Mouse (Mus musculus) adrenal gland, postnatal 10 days (tissue): Measurements from ENCODE around the gene Rac1. TPM values are rescaled to one million over a fixed set of nuclear protein-coding genes. Genes with fewer than 3 reads are reported as not detected.
A peak's percentile ranks its signal among the peaks of the same experiment; 100 is the strongest.
"Not testable (repeated sequence)": the region's sequence is repeated elsewhere in the genome, so short reads cannot be mapped to it uniquely, and the experiment has no call there.

Source experiments
- DNase-seq: peaks from one replicate; pipeline ENCODE4 v3.0.0; 2021; ENCODE audit warnings: mixed read lengths
- total RNA-seq, 2 experiments: library from RNA; stranded (reverse); gene quantifications; 2 replicates each; pipeline ENCODE4 v1.2.3; 2021

Rac1 gene
- total RNA-seq, 2 experiments from 2014 or later = 345 to 351 TPM

GRCm38 (mm10) chr5:143525454-143526225 lies 2.2 kb downstream of the Rac1 start:
- DNase-seq = no peak

GRCm38 (mm10) chr5:143522882-143523281 lies 5.0 kb downstream of the Rac1 start:
- DNase-seq = no peak

DNA sequence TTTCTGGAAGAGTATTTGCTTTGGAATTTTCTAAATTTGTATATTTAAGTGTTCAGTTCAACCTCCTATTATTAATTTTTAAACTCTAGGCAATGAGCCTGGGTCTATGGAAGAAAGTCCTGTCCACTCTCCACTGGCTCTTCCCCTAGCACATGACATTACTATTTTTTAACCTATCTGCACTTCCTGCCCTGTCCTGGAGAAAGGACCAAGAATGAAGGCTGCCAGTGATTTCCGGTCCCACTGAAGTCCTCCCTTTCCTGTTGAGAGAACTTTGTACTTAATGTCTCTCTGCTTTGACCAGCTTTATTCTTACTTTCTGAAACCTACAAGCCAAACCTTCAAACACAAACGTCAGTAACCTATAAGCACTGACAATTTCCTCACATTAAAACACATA lies 7.4 kb downstream of the Rac1 start:
- no peak for DNase-seq

GRCm38 (mm10) chr5:143518045-143518591 lies 9.7 kb downstream of the Rac1 start:
- no peak for DNase-seq

- DNase-seq = no peak
These were observed 10.4 kb downstream of the Rac1 start for GRCm38 (mm10) chr5:143517436-143517835.

- no peak for DNase-seq
These were observed 10.8 kb downstream of the Rac1 start for GRCm38 (mm10) chr5:143517005-143517404.

DNA sequence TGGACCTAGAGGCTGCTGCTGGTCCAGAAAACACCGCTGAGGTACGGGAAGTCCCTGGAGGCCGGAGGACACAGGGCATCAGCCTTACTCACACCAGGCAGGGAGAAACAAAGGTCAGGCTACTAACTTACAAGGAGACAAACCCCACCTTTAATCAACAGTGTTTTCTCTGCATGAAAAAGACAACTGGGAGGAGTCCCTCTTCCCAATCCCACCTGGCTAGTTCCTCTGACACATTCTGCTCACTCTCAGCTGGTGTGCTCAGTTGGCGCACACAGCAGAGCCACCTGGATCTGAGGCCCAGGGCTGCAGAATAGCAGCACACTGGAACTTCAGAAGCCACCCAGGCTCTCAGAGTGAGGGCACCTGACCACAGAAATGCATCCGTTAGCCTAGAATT lies 13.0 kb downstream of the Rac1 start:
- no peak for DNase-seq

DNA sequence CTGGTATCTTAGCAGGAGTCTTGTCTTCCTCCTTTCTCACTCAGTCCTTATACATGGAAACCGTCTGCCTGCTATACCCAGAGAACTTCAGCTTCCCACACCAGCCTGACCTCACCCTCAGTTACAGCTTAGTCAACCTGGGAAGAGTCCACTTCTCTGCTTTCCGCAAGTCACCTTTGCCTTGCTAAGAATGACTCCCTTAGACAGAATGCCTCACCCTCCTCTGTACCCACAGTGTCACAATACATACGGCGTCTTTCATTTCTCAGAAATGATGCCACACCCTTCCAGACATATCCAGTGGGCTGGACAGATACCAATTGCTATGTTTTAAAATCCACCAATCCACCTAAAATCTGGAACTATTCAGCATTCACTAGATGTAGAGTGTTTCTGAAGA lies 15.5 kb downstream of the Rac1 start:
- DNase-seq = no peak

DNA sequence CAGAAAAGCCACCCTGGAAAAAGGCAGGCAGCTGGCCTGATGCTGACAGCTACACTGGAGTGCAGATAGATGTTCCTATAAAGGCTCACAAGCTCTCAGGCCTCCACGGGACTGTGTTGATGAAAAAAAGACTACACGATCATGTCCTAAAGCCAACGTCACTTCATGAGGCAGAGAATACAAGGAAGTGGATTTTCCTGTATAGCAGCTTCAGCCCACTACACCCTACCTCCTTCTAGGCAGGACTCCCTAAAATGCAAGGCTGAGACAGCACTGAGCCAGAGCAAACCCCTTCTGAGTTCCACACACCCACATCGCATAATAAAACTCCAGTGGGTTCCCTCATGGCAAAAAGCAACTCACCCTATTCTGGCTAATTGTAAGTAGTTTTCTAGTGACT lies 16.3 kb downstream of the Rac1 start:
- no peak for DNase-seq

DNA sequence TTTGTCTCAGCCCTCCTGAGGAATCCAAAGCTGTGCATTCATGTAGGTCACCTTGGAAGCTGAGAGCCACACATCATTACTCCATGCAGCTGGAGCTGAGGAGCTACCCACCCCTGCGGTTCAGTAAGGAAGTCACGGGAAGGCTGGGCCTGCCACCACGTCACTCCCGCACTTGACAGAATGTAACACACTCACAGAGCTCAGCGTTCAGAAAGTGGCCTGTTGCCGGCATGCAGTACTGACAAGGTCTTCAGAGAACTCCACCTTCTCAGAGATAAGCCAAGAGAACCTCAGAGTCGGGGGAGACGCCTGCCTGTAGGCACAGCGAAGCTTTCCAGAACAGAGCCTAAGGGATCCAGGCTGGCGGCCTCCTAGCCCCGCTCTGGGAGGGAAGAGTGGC lies 18.1 kb downstream of the Rac1 start:
- peak; percentile 31 for DNase-seq

GRCm38 (mm10) chr5:143509294-143509693 lies 18.5 kb downstream of the Rac1 start:
- DNase-seq = no peak

DNA sequence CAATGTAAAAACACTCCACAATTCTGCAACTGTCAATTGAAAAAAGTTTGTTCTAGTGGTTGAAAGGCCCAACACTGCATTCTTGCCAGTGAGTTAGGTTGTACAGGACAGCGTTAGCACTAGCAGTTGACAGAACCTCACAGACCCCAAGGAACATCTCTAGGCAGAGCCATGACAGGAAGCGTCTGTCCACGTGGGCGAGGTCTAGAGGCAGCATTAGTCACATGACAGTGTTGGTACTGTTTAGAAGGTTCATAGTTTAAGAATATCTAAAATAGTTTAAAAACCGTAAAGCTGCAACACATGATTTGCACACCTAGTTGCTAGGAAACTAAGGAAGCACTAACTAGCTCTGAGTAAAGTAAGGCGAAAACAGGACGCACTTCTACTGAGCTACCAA lies 22.3 kb downstream of the Rac1 start:
- no peak for DNase-seq

GRCm38 (mm10) chr5:143505056-143505455 lies 22.8 kb downstream of the Rac1 start:
- no peak for DNase-seq

DNA sequence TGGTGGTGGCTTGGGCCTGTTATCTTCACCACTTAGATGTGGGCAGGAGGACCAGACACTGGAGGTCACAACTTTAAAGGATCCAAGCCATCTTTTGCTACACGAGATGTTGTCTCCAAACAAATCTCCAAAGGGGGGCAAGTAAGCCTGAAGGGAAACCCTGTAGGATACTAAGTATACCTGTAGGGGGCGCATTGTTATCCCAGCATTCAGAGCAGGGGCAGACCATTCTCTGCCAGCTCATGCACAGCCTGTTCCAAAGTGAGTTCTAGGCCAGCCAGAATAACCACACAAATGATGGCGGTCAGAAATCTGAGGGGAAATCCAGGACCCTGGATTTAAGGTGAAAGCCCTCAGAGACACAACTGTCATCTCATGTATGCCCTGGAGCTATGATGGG lies 23.4 kb downstream of the Rac1 start:
- no peak for DNase-seq

GRCm38 (mm10) chr5:143503740-143504139 lies 24.1 kb downstream of the Rac1 start:
- DNase-seq = no peak

DNA sequence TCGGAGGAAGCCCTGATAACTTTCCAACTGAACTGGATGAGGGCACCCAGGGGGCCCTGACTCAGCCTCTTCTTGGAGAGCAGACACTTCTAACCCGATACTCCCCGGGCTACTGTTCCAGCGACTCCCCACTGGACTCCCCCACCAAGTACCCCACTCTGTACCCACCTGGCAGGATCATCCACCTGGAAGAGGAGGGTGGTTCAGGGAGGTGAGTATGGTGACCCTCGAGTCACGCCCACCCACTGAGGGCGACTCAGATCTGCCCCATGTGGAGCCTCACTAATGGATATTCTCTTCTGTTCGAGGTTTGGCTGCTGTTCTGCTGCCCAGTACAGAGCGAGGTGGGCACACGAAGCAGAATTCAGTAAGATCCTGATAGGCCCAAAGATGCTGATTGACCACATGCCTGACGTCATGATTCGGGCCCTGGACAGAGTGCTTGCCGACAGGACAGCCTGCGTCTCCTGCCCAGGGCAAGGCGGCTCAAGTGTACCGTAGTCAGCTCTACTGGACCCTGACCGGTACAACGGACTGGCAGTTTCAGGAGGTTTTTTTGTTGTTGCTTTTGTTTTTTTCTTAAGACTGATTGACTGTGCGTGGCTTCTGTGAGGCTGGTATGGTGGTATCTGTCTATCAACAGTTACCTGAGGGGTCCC lies 24.8 kb downstream of the Rac1 start:
- DNase-seq = no peak

DNA sequence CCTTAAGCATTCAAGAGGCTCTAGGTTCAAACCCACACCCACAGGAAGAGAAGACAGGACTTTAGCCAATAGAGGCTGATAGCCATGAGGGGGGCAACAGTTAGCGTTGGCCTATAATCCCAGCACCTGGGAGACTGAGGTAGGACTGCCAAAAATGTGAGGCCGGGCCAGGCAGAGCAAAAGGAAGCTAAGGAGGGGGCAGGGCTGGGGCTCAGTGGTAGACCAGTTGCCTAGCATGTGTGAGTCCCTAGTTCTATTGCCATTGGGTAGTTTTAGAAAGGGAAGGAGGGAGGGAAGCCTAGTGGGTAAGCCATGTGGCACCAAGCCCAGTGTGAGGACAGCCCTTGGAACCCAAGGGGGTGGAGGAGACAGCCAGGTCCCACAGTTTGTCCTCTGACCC lies 26.2 kb downstream of the Rac1 start:
- no peak for DNase-seq

- DNase-seq = no peak
These were observed 26.7 kb downstream of the Rac1 start for GRCm38 (mm10) chr5:143501140-143501539.

DNA sequence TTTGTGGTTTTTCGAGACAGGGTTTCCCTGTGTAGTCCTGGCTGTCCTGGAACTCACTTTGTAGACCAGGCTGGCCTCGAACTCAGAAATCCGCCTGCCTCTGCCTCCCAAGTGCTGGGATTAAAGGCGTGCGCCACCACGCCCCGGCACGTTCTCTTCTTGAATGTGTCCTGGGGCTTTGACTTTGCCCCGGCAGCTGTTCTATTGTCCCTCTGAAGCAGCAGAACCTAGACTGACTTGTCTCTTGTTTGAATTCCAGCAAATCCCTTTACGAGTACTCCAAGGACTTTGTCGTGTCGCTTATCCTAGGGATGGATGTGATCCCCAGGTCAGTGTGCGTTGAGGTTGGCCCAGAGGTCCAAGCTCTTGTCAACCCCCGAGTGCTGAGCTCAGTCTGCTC lies 27.1 kb downstream of the Rac1 start:
- DNase-seq = not testable (repeated sequence)

DNA sequence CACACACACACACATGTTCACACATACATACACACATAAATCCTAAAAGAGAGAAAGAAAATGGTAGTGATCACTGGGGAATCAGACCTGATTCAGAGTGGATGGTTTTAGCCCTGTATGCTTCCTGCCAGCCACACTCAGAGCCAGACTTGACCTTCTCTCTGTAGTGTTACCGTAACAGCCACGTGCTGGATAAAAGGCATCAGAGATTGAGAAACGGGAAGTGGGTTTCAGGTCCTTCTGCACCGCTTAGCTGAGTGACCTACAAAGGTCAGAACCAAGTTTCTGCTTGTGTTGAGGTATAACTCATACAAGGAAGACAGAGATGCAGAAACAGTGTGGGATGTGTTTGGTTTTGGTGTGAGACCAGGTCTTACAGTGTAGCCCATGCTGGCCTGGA lies 28.1 kb downstream of the Rac1 start:
- no peak for DNase-seq

GRCm38 (mm10) chr5:143499197-143499596 lies 28.6 kb downstream of the Rac1 start:
- no peak for DNase-seq

DNA sequence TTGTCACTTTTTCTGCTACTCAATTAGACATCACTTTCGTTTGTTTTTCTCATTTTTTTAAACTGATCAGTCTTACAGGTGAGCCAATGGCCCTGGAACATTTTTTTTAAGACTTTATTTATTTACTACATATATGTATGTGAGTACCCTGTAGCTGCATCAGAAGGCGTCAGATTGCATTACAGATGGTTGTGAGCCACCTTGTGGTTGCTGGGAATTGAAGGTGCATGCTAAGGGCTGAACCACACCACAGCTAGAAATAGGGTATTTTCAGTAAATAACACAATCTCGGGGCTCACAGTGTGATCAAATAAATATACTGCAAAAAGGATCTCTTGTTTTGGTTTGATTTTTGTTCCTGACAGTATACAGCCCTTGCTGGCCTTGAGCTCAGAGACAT lies 30.4 kb downstream of the Rac1 start:
- DNase-seq = no peak

DNA sequence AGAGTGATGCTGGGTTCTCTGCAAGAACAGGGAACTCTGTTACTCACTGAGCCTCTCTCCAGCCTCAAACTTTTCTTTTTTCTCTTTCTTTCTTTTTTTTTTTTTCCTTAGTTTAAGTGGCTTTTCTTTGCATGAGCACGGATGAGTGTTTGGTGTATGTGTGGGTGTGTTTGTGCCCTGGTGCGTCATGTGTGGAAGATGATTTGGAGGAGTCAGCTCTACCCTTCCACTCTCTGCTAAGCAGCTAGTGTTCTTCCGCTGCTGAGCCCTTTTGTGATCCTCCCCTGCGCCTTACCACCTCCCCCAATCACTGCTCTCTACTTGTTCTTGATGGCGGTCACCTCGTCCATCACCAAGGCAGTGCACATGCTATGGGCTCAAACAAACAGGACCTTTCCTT lies 32.1 kb downstream of the Rac1 start:
- DNase-seq = no peak

DNA sequence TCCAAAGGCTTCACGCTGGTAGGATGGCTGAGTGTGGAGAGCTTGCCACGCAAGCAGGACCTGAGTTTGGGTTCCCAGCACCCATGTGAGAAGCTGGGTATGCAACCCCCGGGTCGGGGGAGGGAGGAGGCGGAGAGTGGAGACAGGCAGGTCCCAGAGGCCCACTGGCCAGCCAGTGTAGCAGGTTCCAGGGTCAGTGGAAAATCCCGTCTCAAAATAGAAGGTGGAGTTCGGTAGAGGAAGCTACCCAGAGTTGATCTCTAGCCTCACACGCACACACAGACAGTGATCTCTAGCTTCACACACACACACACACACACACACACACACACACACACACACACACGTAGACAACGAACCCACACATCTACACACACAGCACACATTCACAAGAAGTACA lies 34.7 kb downstream of the Rac1 start:
- DNase-seq = no peak
